Mouse (Mus musculus): ENCODE measurements at regions not wholly inside any gene's neighbourhood (a gene's known extent, or its start where the extent isn't known, plus 50 kb on each side); places are given as distances from the start of the nearest gene placed in this dataset.

DNA sequence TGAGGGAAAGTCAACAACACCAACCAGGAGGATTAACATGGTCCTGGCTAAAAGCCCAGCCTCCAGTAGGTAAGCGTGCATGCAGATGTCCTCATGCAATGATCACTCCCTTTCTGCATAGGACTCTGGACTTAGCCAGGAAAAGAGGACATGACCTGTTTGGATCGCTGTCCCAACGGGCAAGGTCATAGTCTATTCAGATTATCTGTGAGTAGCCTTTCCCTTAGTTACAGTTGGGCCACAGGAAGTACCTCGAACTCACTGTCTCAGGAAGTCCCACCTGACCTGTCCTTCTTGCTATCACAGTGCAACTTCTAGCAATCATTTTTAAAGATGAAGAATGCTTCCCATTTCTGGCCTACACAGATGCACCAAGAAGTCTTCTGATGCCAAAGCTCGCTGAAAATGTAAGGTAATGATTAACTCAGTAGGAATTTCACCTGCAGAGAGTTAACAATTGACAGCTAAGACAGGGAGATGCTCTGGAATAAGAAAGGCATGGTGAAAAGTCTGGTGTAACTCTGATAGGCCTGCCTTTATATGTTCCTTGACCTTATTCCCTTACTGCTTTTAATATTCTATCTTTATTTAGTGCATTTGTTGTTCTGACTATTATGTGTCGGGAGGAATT is 280.1 kb downstream of the Inhba start:
- no peak for DNase-seq (ENCODE audit: low spot score)
- H3K4me1 ChIP-seq (replicated peaks; ENCODE audit: control insufficient read depth, insufficient read depth, low read length): no peaks in the 10 kb centered on the region
- H3K4me2 ChIP-seq (replicated peaks): no peak overlapping the region
- H3K27ac ChIP-seq: no peak overlapping the region
- no peak overlapping the region for H3K4me3 ChIP-seq (replicated peaks; ENCODE audit: low read length)
- WGBS: 88% methylated on average over 6 of the region's 6 CpGs
- H3K9ac ChIP-seq: no peak overlapping the region
- no peaks in the 10 kb centered on the region for H3K27me3 ChIP-seq (ENCODE audit: control insufficient read depth, insufficient read depth, low read length)
- H3K36me3 ChIP-seq (replicated peaks; ENCODE audit: control insufficient read depth, insufficient read depth): no peaks in the 10 kb centered on the region
- H3K9me3 ChIP-seq (ENCODE audit: control insufficient read depth, low read length): no peaks in the 10 kb centered on the region
- ATAC-seq (ENCODE audit: low FRiP score): no peak

DNA sequence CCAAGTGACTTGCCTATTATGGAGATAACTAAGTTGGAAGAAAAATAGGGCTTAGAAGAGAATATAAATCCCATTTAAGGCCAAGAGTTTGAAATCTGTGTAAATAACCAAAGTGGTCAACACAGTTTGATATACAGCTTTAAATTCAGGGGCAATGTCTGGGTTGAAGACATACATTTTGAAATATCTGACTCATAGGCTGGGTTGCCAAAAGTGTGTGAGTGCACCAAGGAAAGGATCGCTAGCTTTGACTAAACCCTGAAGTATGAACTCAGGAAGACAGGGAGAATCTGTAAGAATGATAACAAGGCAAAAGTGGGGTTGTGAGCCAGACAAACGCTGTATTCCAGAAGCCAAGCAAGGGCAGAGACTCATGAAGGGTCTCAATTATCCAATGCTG is 288.1 kb downstream of the Inhba start:
- ATAC-seq (ENCODE audit: low FRiP score) (no peak), DNase-seq (ENCODE audit: low spot score) (no peak)
- Histone ChIP-seq H3K9me3 (ENCODE audit: control insufficient read depth, low read length) (no peaks in the 10 kb centered on the region), H3K9ac (no peak overlapping the region), H3K4me1 (replicated peaks; ENCODE audit: control insufficient read depth, insufficient read depth, low read length) (no peaks in the 10 kb centered on the region), H3K36me3 (replicated peaks; ENCODE audit: control insufficient read depth, insufficient read depth) (no peaks in the 10 kb centered on the region), H3K27me3 (ENCODE audit: control insufficient read depth, insufficient read depth, low read length) (no peaks in the 10 kb centered on the region), H3K27ac (no peak overlapping the region), H3K4me3 (replicated peaks; ENCODE audit: low read length) (no peak overlapping the region), H3K4me2 (replicated peaks) (no peak overlapping the region)
- WGBS: 87% methylated on average over 2 of the region's 2 CpGs

DNA sequence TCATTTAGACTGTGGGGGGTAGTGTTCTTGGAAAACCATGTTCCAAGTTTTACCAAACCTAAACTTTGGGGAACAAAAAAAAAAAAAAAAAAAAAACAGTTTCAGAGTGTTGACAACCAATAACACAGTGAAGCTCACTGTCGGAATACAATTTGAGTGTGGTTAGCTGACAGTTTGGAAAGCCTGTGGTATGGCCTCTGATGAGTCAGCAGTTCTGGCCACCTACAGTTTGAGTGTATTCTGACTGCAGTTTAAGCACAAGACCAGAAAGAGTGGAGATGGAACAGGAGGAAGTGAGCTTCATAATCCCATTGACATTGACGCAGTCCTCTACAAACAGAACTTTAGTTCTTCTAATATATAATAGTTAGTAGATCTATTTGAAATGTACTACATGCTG is 303.0 kb downstream of the Inhba start:
- ATAC-seq (ENCODE audit: low FRiP score): no peak
- no peak for DNase-seq (ENCODE audit: low spot score)

DNA sequence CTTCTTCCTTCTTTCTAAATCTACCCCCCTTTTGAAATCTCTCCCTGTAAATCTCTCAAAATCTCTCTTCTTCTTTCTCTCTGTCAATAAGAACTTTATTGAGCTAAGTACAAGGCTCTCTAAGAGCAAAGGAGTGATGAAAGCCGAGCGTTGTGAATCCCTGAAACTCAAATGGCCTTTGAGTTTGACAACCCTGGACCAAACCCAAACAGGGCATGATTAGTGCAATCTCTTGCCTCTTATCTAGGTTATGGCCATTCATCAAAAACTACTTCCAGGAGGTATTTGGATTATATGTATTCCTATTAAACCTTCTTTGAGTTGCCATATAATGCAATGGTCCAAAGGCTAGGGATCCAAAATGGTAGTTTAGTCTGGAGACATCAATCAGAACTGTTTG is 304.0 kb downstream of the Inhba start:
- Histone ChIP-seq H3K4me1 (replicated peaks; ENCODE audit: control insufficient read depth, insufficient read depth, low read length) (no peaks in the 10 kb centered on the region), H3K9me3 (ENCODE audit: control insufficient read depth, low read length) (no peaks in the 10 kb centered on the region), H3K27me3 (ENCODE audit: control insufficient read depth, insufficient read depth, low read length) (no peaks in the 10 kb centered on the region), H3K4me2 (replicated peaks) (no peak overlapping the region), H3K4me3 (replicated peaks; ENCODE audit: low read length) (no peak overlapping the region), H3K27ac (no peak overlapping the region), H3K9ac (no peak overlapping the region), H3K36me3 (replicated peaks; ENCODE audit: control insufficient read depth, insufficient read depth) (no peaks in the 10 kb centered on the region)
- ATAC-seq (ENCODE audit: low FRiP score) (no peak), DNase-seq (ENCODE audit: low spot score) (no peak)
- 92% methylated on average over 2 of the region's 2 CpGs for WGBS

More for the DNA sequence above, 303.0 kb downstream of the Inhba start:
- 93% methylated on average over 2 of the region's 2 CpGs for WGBS
- H3K27me3 ChIP-seq (ENCODE audit: control insufficient read depth, insufficient read depth, low read length): no peaks in the 10 kb centered on the region
- H3K4me2 ChIP-seq (replicated peaks): no peak overlapping the region
- H3K27ac ChIP-seq: no peak overlapping the region
- H3K4me3 ChIP-seq (replicated peaks; ENCODE audit: low read length): no peak overlapping the region
- H3K4me1 ChIP-seq (replicated peaks; ENCODE audit: control insufficient read depth, insufficient read depth, low read length): no peaks in the 10 kb centered on the region
- H3K36me3 ChIP-seq (replicated peaks; ENCODE audit: control insufficient read depth, insufficient read depth): no peaks in the 10 kb centered on the region
- no peak overlapping the region for H3K9ac ChIP-seq
- no peaks in the 10 kb centered on the region for H3K9me3 ChIP-seq (ENCODE audit: control insufficient read depth, low read length)

DNA sequence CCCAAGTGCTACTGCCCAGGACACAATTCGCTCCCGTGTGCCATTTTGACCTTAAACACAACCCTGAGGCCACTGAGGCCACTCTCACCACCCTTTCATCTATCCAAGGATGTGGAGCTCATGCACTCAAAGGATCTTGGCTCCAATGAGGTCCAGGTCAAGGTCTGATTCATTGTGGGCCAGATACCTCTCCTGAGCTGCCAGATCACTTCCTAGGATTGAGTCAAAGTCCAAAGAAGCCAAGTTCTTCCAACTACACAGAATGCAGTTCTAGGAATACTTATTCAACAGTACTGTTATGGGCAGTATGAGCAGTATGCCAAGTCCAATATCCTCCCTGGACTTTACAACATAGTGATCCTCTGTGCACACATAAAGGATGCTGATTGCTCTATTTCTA is 304.9 kb downstream of the Inhba start:
- H3K27ac ChIP-seq: no peak overlapping the region
- H3K4me3 ChIP-seq (replicated peaks; ENCODE audit: low read length): no peak overlapping the region
- no peaks in the 10 kb centered on the region for H3K36me3 ChIP-seq (replicated peaks; ENCODE audit: control insufficient read depth, insufficient read depth)
- H3K27me3 ChIP-seq (ENCODE audit: control insufficient read depth, insufficient read depth, low read length): no peaks in the 10 kb centered on the region
- H3K9ac ChIP-seq: no peak overlapping the region
- no peaks in the 10 kb centered on the region for H3K9me3 ChIP-seq (ENCODE audit: control insufficient read depth, low read length)
- ATAC-seq (ENCODE audit: low FRiP score): no peak
- no peak for DNase-seq (ENCODE audit: low spot score)
- H3K4me2 ChIP-seq (replicated peaks): no peak overlapping the region
- no peaks in the 10 kb centered on the region for H3K4me1 ChIP-seq (replicated peaks; ENCODE audit: control insufficient read depth, insufficient read depth, low read length)
- WGBS: 91% methylated on average over 2 of the region's 2 CpGs

DNA sequence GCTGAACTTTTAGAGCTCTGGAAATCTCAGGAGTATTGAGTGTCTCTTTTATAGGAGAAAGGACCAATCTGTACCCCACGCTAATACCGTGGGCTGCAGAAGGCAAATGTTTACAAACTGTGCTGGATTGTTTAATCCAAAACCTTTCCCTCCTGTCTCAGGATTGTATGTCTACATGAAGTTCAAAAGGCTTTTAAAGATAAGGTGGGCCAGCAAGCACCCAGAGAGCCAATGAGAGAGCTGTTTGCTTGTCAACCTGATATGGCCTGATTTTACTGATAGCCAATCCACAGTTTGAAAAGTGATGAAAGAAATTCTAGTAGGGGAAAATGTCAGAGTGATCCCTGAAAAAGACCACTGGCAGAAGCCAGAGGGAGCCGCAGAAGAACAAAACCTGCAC is 305.8 kb downstream of the Inhba start:
- Histone ChIP-seq H3K4me1 (replicated peaks; ENCODE audit: control insufficient read depth, insufficient read depth, low read length) (no peaks in the 10 kb centered on the region), H3K9me3 (ENCODE audit: control insufficient read depth, low read length) (no peaks in the 10 kb centered on the region), H3K27ac (no peak overlapping the region), H3K4me2 (replicated peaks) (no peak overlapping the region), H3K36me3 (replicated peaks; ENCODE audit: control insufficient read depth, insufficient read depth) (no peaks in the 10 kb centered on the region), H3K27me3 (ENCODE audit: control insufficient read depth, insufficient read depth, low read length) (no peaks in the 10 kb centered on the region), H3K9ac (no peak overlapping the region), H3K4me3 (replicated peaks; ENCODE audit: low read length) (no peak overlapping the region)
- 71% methylated on average over 3 of the region's 3 CpGs for WGBS
- ATAC-seq (ENCODE audit: low FRiP score) (no peak), DNase-seq (ENCODE audit: low spot score) (no peak)

DNA sequence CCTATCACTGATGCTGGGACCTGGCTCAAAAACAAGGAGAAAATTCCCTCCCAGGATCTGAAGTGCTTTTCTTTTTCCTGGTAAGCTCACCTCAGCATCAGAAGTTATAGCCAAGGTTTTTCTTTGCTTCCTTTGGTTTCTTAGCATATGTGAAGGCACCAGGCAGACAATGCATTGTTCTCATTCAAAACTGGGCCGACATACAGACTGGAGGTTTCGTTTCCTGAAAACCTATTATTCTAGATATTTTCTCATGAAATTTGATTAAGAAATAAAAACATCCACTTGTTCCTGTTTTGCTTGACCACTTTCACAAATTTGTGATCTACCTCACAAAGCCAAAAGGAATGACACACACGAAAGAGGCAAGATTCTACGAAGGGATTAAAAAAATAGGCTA is 308.7 kb downstream of the Inhba start:
- no peaks in the 10 kb centered on the region for H3K4me1 ChIP-seq (replicated peaks; ENCODE audit: control insufficient read depth, insufficient read depth, low read length)
- H3K27ac ChIP-seq: no peak overlapping the region
- H3K9me3 ChIP-seq (ENCODE audit: control insufficient read depth, low read length): no peaks in the 10 kb centered on the region
- WGBS: 80% methylated on average over 4 of the region's 4 CpGs
- ATAC-seq (ENCODE audit: low FRiP score) (no peak), DNase-seq (ENCODE audit: low spot score) (no peak)
- no peak overlapping the region for H3K4me3 ChIP-seq (replicated peaks; ENCODE audit: low read length)
- no peaks in the 10 kb centered on the region for H3K27me3 ChIP-seq (ENCODE audit: control insufficient read depth, insufficient read depth, low read length)
- no peaks in the 10 kb centered on the region for H3K36me3 ChIP-seq (replicated peaks; ENCODE audit: control insufficient read depth, insufficient read depth)
- no peak overlapping the region for H3K9ac ChIP-seq
- no peak overlapping the region for H3K4me2 ChIP-seq (replicated peaks)

DNA sequence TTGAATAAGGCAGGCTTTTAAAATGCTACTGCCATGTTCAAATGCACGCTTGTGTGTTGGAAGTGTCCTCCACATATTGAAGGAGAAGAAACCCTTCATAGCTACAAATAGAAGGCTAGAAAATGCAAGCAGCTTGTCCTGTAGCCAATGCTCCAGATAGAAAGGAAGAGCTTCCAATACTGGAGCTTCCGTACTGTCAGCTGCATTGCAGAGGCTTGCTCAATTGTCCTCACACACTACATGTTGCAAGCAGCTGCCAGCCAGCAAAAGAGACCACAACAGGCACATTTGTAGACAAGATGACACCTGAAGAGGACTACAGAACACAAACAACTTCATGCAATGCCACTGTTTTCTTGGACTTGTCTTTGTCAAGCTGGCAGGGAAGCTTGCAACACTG is 314.0 kb downstream of the Inhba start:
- no peak for ATAC-seq (ENCODE audit: low FRiP score)
- 90% methylated on average over 2 of the region's 2 CpGs for WGBS
- H3K9ac ChIP-seq: no peak overlapping the region
- no peak for DNase-seq (ENCODE audit: low spot score)
- H3K9me3 ChIP-seq (ENCODE audit: control insufficient read depth, low read length): no peaks in the 10 kb centered on the region
- H3K27ac ChIP-seq: no peak overlapping the region
- H3K27me3 ChIP-seq (ENCODE audit: control insufficient read depth, insufficient read depth, low read length): no peaks in the 10 kb centered on the region
- no peaks in the 10 kb centered on the region for H3K4me1 ChIP-seq (replicated peaks; ENCODE audit: control insufficient read depth, insufficient read depth, low read length)
- no peaks in the 10 kb centered on the region for H3K36me3 ChIP-seq (replicated peaks; ENCODE audit: control insufficient read depth, insufficient read depth)
- H3K4me3 ChIP-seq (replicated peaks; ENCODE audit: low read length): no peak overlapping the region
- H3K4me2 ChIP-seq (replicated peaks): no peak overlapping the region

DNA sequence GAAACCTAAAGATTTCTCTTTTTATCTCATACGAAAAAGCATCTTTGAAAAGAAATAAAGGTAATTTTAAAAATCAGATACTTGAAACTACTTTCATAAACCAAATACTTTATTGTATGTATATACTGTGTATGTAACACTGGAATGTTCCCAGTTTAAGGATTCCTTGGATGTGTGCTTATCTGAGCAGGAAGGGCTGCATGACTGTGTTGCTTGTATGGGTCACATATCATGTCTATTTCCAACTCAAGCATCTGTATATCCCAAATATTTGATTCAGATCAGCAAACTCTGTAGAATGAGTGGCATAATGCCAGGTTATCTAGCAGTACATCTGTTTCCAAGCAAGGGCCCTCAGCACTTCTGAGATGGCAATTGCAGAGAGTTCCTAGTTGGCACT is 330.1 kb downstream of the Inhba start:
- Histone ChIP-seq H3K36me3 (replicated peaks; ENCODE audit: control insufficient read depth, insufficient read depth) (no peaks in the 10 kb centered on the region), H3K4me1 (replicated peaks; ENCODE audit: control insufficient read depth, insufficient read depth, low read length) (no peaks in the 10 kb centered on the region), H3K4me3 (replicated peaks; ENCODE audit: low read length) (no peak overlapping the region), H3K27me3 (ENCODE audit: control insufficient read depth, insufficient read depth, low read length) (no peaks in the 10 kb centered on the region), H3K9me3 (ENCODE audit: control insufficient read depth, low read length) (no peaks in the 10 kb centered on the region), H3K27ac (no peak overlapping the region), H3K9ac (no peak overlapping the region), H3K4me2 (replicated peaks) (no peak overlapping the region)
- ATAC-seq (ENCODE audit: low FRiP score): no peak
- 88% methylated on average over 1 of the region's 1 CpGs for WGBS
- no peak for DNase-seq (ENCODE audit: low spot score)

DNA sequence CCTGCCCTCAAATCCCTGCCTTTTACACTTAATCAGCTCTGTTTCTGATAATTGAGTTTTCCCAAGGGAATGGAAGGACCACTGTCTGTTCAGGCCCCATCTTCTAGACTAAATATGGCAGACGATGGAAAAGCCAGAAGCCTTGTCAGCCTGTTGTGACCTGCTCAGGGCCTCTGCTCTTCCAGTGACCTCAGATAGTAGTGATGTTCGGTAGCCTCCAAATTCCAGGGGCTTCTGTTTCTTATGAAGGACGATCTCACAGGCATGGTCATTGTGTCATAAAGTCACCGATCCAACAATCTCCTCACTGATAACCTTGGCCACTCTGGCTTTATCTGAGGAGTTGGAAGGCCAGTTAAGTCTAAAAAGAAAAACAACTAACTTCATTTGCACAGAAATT is 330.5 kb downstream of the Inhba start:
- Histone ChIP-seq H3K36me3 (replicated peaks; ENCODE audit: control insufficient read depth, insufficient read depth) (no peaks in the 10 kb centered on the region), H3K27me3 (ENCODE audit: control insufficient read depth, insufficient read depth, low read length) (no peaks in the 10 kb centered on the region), H3K9ac (no peak overlapping the region), H3K4me2 (replicated peaks) (no peak overlapping the region), H3K27ac (no peak overlapping the region), H3K9me3 (ENCODE audit: control insufficient read depth, low read length) (no peaks in the 10 kb centered on the region), H3K4me1 (replicated peaks; ENCODE audit: control insufficient read depth, insufficient read depth, low read length) (no peaks in the 10 kb centered on the region), H3K4me3 (replicated peaks; ENCODE audit: low read length) (no peak overlapping the region)
- ATAC-seq (ENCODE audit: low FRiP score): no peak
- WGBS: 91% methylated on average over 4 of the region's 4 CpGs
- DNase-seq (ENCODE audit: low spot score): no peak

All from hindbrain, embryonic 14.5 days (tissue).